Mouse (Mus musculus) right cerebral cortex, postnatal 14 days (tissue): ENCODE data around the gene Gm45783.
"Not testable (repeated sequence)": the region's sequence is repeated elsewhere in the genome, so short reads cannot be mapped to it uniquely, and the experiment has no call there.

Experiments used
- DNase-seq: peaks from one replicate; pipeline ENCODE4 v3.0.0; 2022

Gene Gm45783

DNA sequence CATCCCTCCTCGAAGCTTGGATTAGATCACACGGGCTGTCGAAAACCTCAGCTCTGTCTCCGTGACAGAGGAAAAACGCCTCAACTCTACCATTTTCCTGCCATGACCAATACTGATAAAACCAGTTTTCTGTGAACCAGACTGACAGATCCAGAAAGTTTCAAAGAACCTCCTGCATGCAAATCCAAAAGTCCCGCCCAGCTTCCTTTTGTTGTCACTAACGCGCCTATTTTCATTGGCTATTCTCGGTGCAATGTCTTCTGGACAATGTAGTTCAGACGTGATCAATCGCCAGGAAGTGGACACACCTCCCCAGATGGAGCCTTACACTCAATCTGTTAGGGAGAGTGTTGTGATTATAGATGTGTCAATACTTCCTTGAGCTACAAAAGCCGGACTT lies at the start of gene Gm45783:
TSS of gene Gm45783 (minus strand) at position 143 of the 400 bp plus-strand sequence.
- not testable (repeated sequence) for DNase-seq

DNA sequence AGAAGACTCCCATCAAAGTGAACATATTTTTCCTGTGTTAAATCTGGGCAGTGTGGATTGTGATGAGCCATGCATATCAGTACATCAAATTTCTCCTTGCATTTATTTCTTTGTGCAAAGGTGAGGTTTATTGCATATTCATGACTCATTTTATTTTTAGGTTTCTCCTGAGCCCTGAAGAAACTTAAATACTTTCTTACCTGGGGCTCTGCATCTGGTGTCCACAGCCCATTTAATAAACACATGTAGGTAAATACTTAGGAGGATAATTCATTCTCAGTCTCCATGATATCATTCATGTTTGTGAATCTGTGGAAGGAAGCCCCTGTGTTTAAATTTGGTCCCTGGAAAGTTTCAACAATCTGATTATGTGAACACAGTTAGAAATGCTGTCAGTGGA lies 25.2 kb upstream of the Gm45783 start, which contains the start of gene Vmn2r31:
TSS of gene Vmn2r31 (minus strand) at position 101 of the 400 bp plus-strand sequence.
- DNase-seq: not testable (repeated sequence)

DNA sequence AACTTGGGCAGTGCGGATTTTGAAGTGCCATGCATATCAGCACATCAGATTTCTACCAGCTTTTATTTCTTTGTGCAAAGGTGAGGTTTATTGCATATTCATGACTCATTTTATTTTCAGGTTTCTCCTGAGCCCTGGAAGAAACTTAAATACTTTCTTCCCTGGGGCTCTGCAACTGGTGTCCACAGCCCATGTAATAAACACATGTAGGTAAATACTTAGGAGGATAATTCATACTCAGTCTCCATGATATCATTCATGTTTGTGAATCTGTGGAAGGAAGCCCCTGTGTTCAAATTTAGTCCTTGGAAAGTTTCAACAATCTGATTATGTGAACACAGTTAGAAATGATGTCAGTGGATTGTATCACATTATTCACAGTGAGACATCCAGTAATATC lies 36.9 kb downstream of the Gm45783 start, which contains the start of gene Vmn2r30:
TSS of gene Vmn2r30 (minus strand) at position 101 of the 400 bp plus-strand sequence.
- not testable (repeated sequence) for DNase-seq

DNA sequence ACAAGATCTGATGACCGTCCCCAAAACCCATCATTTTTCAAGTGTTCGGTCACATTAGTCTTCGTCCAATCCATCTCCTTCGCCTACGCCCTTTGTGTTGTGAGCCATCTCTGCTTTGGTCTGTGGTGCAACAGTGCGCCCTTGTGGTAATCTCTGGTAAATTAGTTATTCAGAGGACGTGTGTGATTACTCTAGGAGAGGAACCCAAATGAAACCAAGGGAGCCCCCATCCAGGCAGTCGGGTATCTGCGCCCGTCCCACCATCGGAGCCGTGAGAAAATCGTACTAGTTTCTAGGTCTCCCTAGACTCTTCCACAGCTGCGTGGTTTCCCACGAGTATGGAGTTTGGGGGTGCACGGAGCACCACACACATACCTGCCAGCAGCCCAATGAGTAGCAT lies 78.8 kb downstream of the Gm45783 start:
- peak; percentile 36 for DNase-seq
